Mouse (Mus musculus) thymus, adult 2 months (tissue): ENCODE data around the gene Atp8a2. TPM values are rescaled to one million over a fixed set of nuclear protein-coding genes. Genes with fewer than 3 reads are reported as not detected.

Source experiments
- DNase-seq: peaks from one replicate; pipeline ENCODE4 v3.0.0; 2021
- H3K27ac ChIP-seq: fragments of 200-500 bp; 2 replicates; pipeline ENCODE4 v1.5.1; 2012; ENCODE audit warnings: low read length, control low read depth; ENCODE audit not compliant: control insufficient read depth, insufficient read depth
- H3K27me3 ChIP-seq: fragments of 200-500 bp; 2 replicates; pipeline ENCODE4 v1.6.1; 2012; ENCODE audit warnings: mild to moderate bottlenecking, low read length, moderate library complexity, mixed read lengths; ENCODE audit not compliant: control insufficient read depth, insufficient read depth
- H3K36me3 ChIP-seq: fragments of 200-500 bp; 2 replicates; pipeline ENCODE4 v1.6.1; 2012; ENCODE audit warnings: mild to moderate bottlenecking, low read length, moderate library complexity; ENCODE audit not compliant: control insufficient read depth, insufficient read depth
- H3K4me1 ChIP-seq: fragments of 200-500 bp; replicated peaks from 2 replicates; pipeline ENCODE4 v1.6.1; 2012; ENCODE audit warnings: low read length; ENCODE audit not compliant: control insufficient read depth, insufficient read depth
- H3K4me3 ChIP-seq: fragments of 200-500 bp; 2 replicates; pipeline ENCODE4 v1.5.1; 2012; ENCODE audit warnings: mild to moderate bottlenecking, low read length, control low read depth, moderate library complexity; ENCODE audit not compliant: control insufficient read depth, insufficient read depth
- CTCF ChIP-seq: fragments of 200-500 bp; IDR thresholded peaks from 2 replicates; pipeline ENCODE4 v1.5.1; 2012; ENCODE audit warnings: mild to moderate bottlenecking, control low read depth, low read length, moderate library complexity, borderline replicate concordance; ENCODE audit not compliant: control insufficient read depth, poor library complexity, insufficient read depth; ENCODE audit errors: extremely low read depth
- POLR2A ChIP-seq: fragments of 200-500 bp; IDR thresholded peaks from 2 replicates; pipeline ENCODE4 v1.6.1; 2012; ENCODE audit warnings: mild to moderate bottlenecking, low read length, control low read depth, moderate library complexity; ENCODE audit not compliant: control insufficient read depth, poor library complexity, insufficient read depth; ENCODE audit errors: extremely low read depth
- WGBS: fragments of 180-500 bp; shearing (Covaris S2); methylation state at CpG from one replicate; pipeline ENCODE4 v1.1.7; 2018; 5-methylcytosine and 5-hydroxymethylcytosine counted together
- polyA plus RNA-seq: library from polyadenylated mRNA; depleted of rRNA; stranded (reverse); fragments of >200 nt; gene quantifications from 2 replicates; pipeline ENCODE4 v1.2.3, GENCODE M21; 2012

Atp8a2 gene
- polyA plus RNA-seq, 1 experiment, result 0.38 TPM

DNA sequence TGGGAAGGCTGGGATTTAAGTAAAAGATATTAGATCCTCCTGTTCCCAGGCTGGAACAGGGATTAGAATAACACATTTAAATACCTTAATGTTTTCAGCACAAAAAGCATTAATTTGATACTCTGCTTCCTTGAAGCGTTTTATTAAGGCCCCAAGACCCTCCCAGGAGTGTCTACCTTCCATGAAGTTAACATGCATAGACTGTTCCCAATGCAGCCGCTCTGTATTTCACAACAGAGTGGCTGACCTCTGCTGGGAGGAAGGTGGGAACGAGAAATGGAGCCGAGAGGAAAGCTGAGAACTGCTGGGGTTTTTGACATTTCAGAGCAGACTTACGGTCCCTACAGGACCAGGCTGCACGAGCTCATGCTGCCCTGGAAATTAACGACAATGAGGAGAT lies 328.6 kb downstream of the Atp8a2 start:
- no peak for DNase-seq
- no peak overlapping the region for H3K4me3 ChIP-seq
- H3K27me3 ChIP-seq, result no peaks in the 10 kb centered on the region
- H3K27ac ChIP-seq, result no peak overlapping the region
- H3K36me3 ChIP-seq, result no peaks in the 10 kb centered on the region
- no peaks in the 10 kb centered on the region for H3K4me1 ChIP-seq
- no peak for TF ChIP-seq CTCF
- no peak for TF ChIP-seq POLR2A
- WGBS, result 85% methylated on average over 7 of the region's 7 CpGs

- Histone ChIP-seq H3K4me1 (no peaks in the 10 kb centered on the region), H3K36me3 (no peaks in the 10 kb centered on the region), H3K27me3 (no peaks in the 10 kb centered on the region), H3K27ac (no peak overlapping the region), H3K4me3 (no peak overlapping the region)
- WGBS, result 90% methylated on average over 7 of the region's 7 CpGs
- no peak for DNase-seq
- TF ChIP-seq CTCF, result no peak
- TF ChIP-seq POLR2A, result no peak
Measured at GRCm38 (mm10) chr14:59867749-59868148, 329.2 kb downstream of the Atp8a2 start.

DNA sequence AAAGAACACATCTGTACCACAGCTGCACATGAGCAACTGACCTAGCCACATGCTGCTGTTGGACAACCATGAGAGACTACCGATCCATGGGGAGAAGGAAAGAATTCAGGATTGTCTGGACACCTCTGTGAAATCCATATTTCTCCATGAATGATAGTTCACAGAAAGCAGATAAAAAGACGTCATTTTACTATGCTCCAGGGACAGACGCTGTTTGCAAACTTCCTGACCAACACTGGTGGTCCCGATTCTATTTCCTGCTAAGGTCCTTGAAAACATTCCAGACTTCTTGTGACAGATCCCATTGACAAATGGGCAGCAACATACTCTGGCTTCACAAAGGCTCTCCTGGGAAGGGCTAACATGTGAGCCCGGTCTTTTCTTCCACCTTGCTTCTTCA lies 331.0 kb downstream of the Atp8a2 start:
- no peak overlapping the region for H3K4me3 ChIP-seq
- no peaks in the 10 kb centered on the region for H3K4me1 ChIP-seq
- WGBS, result 67% methylated on average over 5 of the region's 5 CpGs
- TF ChIP-seq POLR2A, result no peak
- TF ChIP-seq CTCF, result no peak
- H3K36me3 ChIP-seq, result no peaks in the 10 kb centered on the region
- no peak overlapping the region for H3K27ac ChIP-seq
- no peak for DNase-seq
- H3K27me3 ChIP-seq, result no peaks in the 10 kb centered on the region

GRCm38 (mm10) chr14:59862351-59862750 lies 334.6 kb downstream of the Atp8a2 start:
- no peak for DNase-seq
- Histone ChIP-seq H3K4me3 (no peak overlapping the region), H3K27me3 (no peaks in the 10 kb centered on the region), H3K27ac (no peak overlapping the region), H3K36me3 (no peaks in the 10 kb centered on the region), H3K4me1 (peaks cover 24% of the 10 kb centered on the region)
- TF ChIP-seq CTCF (no peak), POLR2A (no peak)
- WGBS, result 93% methylated on average over 4 of the region's 4 CpGs

DNA sequence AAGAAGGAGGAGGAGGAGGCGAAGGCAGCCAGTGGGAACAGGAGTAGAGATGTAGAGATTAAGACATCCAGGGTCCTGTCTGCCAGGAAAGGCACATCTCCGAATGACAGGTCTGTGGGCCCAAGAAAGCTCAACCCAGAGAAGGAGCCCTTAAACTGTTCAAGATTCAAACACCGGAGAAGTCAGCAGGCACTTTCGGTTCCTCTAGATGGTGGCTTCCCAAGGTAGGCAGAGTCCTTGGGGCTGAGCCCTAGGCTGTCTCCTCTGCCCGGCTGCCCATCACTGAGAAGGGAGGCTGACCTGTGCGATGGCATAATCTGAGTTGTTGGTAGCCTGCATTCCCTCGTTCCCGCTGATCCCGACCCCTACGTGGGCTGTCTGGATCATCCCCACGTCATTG lies 337.1 kb downstream of the Atp8a2 start:
- Histone ChIP-seq H3K36me3 (no peaks in the 10 kb centered on the region), H3K4me3 (no peak overlapping the region), H3K27ac (peak overlapping the region; percentile 96), H3K4me1 (peaks cover 24% of the 10 kb centered on the region), H3K27me3 (no peaks in the 10 kb centered on the region)
- WGBS, result 98% methylated on average over 11 of the region's 11 CpGs
- no peak for TF ChIP-seq CTCF
- TF ChIP-seq POLR2A, result no peak
- DNase-seq, result no peak

- Histone ChIP-seq H3K4me3 (no peak overlapping the region), H3K36me3 (no peaks in the 10 kb centered on the region), H3K27me3 (no peaks in the 10 kb centered on the region), H3K4me1 (peaks cover 24% of the 10 kb centered on the region), H3K27ac (peak overlapping the region; percentile 96)
- WGBS, result 17% methylated on average over 6 of the region's 6 CpGs
- no peak for TF ChIP-seq POLR2A
- no peak for TF ChIP-seq CTCF
- DNase-seq, result peak; percentile 61
Measured at GRCm38 (mm10) chr14:59858501-59859225, 338.3 kb downstream of the Atp8a2 start.
